Mouse (Mus musculus): ENCODE results near the gene Pdxk.

- TF ChIP-seq POLR2A (IDR thresholded peaks at IDR 0.05; ENCODE audit: control insufficient read depth, low read depth, low read length) (no peak), CTCF (IDR thresholded peaks at IDR 0.05; ENCODE audit: control insufficient read depth, insufficient read depth, insufficient replicate concordance, low read depth, low read length) (no peak)
Observed at GRCm38 (mm10) chr10:78388216-78388980, 76.4 kb downstream of the Pdxk start.
